32 mouse cellular contexts compared by ENCODE assay signal in genomic region chr1:169947654-169948053, GRCm38 (mm10). TPM values are rescaled to one million over a fixed set of nuclear protein-coding genes. Genes with fewer than 3 reads are reported as not detected.
DNase-seq lines count a peak whose midpoint lies in the region; ATAC-seq and TF ChIP-seq lines count a peak whose summit lies in the region.
"Had no signal": no experiment of that assay in that cellular context is flagged by ENCODE, and none has a peak within 500 bp of the region (broad histone marks: within the 10 kb centered on the region; RNA-seq: fewer than 3 reads in every experiment).

No protein-coding gene starts in this region.

- no peaks in the 10 kb centered on the region for H3K27me3 ChIP-seq in intestine, postnatal 0 days (replicated peaks; ENCODE audit: control insufficient read depth, insufficient read depth, low read length)
- H3K27me3 ChIP-seq in intestine, embryonic 16.5 days (replicated peaks; ENCODE audit: control insufficient read depth, insufficient read depth, low read length): no peaks in the 10 kb centered on the region
- H3K27me3 ChIP-seq in liver, embryonic 14.5 days (ENCODE audit: control insufficient read depth, insufficient read depth, low read length): no peaks in the 10 kb centered on the region
- no peaks in the 10 kb centered on the region for H3K27me3 ChIP-seq in liver, embryonic 11.5 days (replicated peaks; ENCODE audit: control insufficient read depth, insufficient read depth, low read length)
- H3K27me3 ChIP-seq in CH12.LX (replicated peaks): no peaks in the 10 kb centered on the region
- no peaks in the 10 kb centered on the region for H3K27me3 ChIP-seq in midbrain, embryonic 16.5 days (ENCODE audit: control insufficient read depth, insufficient read depth, low read depth, low read length)
- H3K27me3 ChIP-seq: forebrain, embryonic 12.5 days; heart, embryonic 12.5 days; hindbrain, embryonic 12.5 days; liver, embryonic 13.5 days; megakaryocyte, embryonic 14.5 days; Patski had no signal

- ATAC-seq in intestine, postnatal 0 days: no peak
- ATAC-seq in intestine, embryonic 16.5 days: no peak
- no peak for ATAC-seq in liver, embryonic 14.5 days (ENCODE audit: insufficient read depth)
- no peak for ATAC-seq in liver, embryonic 11.5 days (replicated peaks; ENCODE audit: low FRiP score)
- no peak for ATAC-seq in megakaryocyte progenitor cell, adult 5-6 weeks (replicated peaks; ENCODE audit: poor library complexity)
- ATAC-seq in midbrain, embryonic 16.5 days: no peak
- ATAC-seq: inflammation-experienced regulatory T-cells, adult 6 months; Patski had no signal

- H3K9me3 ChIP-seq in intestine, postnatal 0 days (ENCODE audit: control insufficient read depth): no peaks in the 10 kb centered on the region
- no peaks in the 10 kb centered on the region for H3K9me3 ChIP-seq in intestine, embryonic 16.5 days (ENCODE audit: control insufficient read depth, low read length)
- no peaks in the 10 kb centered on the region for H3K9me3 ChIP-seq in liver, embryonic 14.5 days (ENCODE audit: control insufficient read depth, low read length)
- H3K9me3 ChIP-seq in liver, embryonic 11.5 days (ENCODE audit: control insufficient read depth, low read length): no peaks in the 10 kb centered on the region
- H3K9me3 ChIP-seq in CH12.LX (replicated peaks; ENCODE audit: low read length): peaks cover 2% of the 10 kb centered on the region
- 0 out of 2 replicates have a peak, but pooled peaks cover 5% of the 10 kb centered on the region for H3K9me3 ChIP-seq in midbrain, embryonic 16.5 days (replicated peaks; ENCODE audit: control insufficient read depth, low read length, poor library complexity, severe bottlenecking)
- H3K9me3 ChIP-seq: G1E; hindbrain, embryonic 12.5 days; liver, embryonic 13.5 days had no signal

- TF ChIP-seq CTCF in intestine, postnatal 0 days (IDR thresholded peaks at IDR 0.05; ENCODE audit: low read depth): peak; percentile 56
- peak; percentile 14; the same call in 1 of the 2 replicates for TF ChIP-seq CTCF in liver, embryonic 14.5 days (IDR thresholded peaks at IDR 0.05; ENCODE audit: low read depth)
- TF ChIP-seq CTCF in CH12.LX (conservative IDR thresholded peaks at IDR 0.05 in 1 of 2, IDR thresholded peaks at IDR 0.05 in 1 of 2; ENCODE audit: low read depth in 2 of 2, low read length in 2 of 2): peak in 1 of 2 experiments; percentile 58; a peak in 2 of 4 replicates
- TF ChIP-seq CTCF in bone marrow, adult 2 months (IDR thresholded peaks at IDR 0.05; ENCODE audit: control insufficient read depth, insufficient read depth, low read length): 0 out of 2 replicates have a peak, but pooled peaks have one; percentile 9

- H3K4me3 ChIP-seq in intestine, postnatal 0 days (ENCODE audit: low read depth, low read length): no peak overlapping the region
- no peak overlapping the region for H3K4me3 ChIP-seq in intestine, embryonic 16.5 days (ENCODE audit: low read length)
- H3K4me3 ChIP-seq in liver, embryonic 14.5 days (ENCODE audit: insufficient read depth in 1 of 2, low read depth in 2 of 2, low read length in 2 of 2): no peak overlapping the region
- H3K4me3 ChIP-seq in liver, embryonic 11.5 days (ENCODE audit: low read depth, low read length): no peak overlapping the region
- no peak overlapping the region for H3K4me3 ChIP-seq in CH12.LX (replicated peaks in 1 of 3; ENCODE audit: low read depth in 2 of 3, low read length in 2 of 3, poor library complexity in 1 of 3)
- no peak overlapping the region for H3K4me3 ChIP-seq in bone marrow, adult 2 months (replicated peaks; ENCODE audit: control insufficient read depth, low read depth, low read length)
- H3K4me3 ChIP-seq in midbrain, embryonic 16.5 days (ENCODE audit: low read depth, low read length): no peak overlapping the region
- H3K4me3 ChIP-seq: erythroblast, embryonic 14.5 days; forebrain, embryonic 12.5 days; gastrocnemius, adult 2 months; heart, embryonic 12.5 days; hindbrain, embryonic 12.5 days; left cerebral cortex, adult 2 months; liver, embryonic 13.5 days; megakaryocyte, embryonic 14.5 days had no signal

- H3K4me1 ChIP-seq in intestine, postnatal 0 days (replicated peaks; ENCODE audit: control insufficient read depth, insufficient read depth, low read length): no peaks in the 10 kb centered on the region
- H3K4me1 ChIP-seq in intestine, embryonic 16.5 days (ENCODE audit: control insufficient read depth, insufficient read depth, low read length): no peaks in the 10 kb centered on the region
- no peaks in the 10 kb centered on the region for H3K4me1 ChIP-seq in liver, embryonic 14.5 days (replicated peaks; ENCODE audit: control insufficient read depth in 2 of 2, insufficient read depth in 2 of 2, low read length in 1 of 2)
- H3K4me1 ChIP-seq in liver, embryonic 11.5 days (replicated peaks; ENCODE audit: control insufficient read depth, insufficient read depth, low read length): no peaks in the 10 kb centered on the region
- no peaks in the 10 kb centered on the region for H3K4me1 ChIP-seq in CH12.LX (ENCODE audit: control insufficient read depth in 1 of 2, insufficient read depth in 2 of 2)
- H3K4me1 ChIP-seq in bone marrow, adult 2 months (ENCODE audit: control insufficient read depth, insufficient read depth, low read length): no peaks in the 10 kb centered on the region
- no peaks in the 10 kb centered on the region for H3K4me1 ChIP-seq in midbrain, embryonic 16.5 days (ENCODE audit: control insufficient read depth, insufficient read depth, low read length)
- H3K4me1 ChIP-seq: forebrain, embryonic 12.5 days; hindbrain, embryonic 12.5 days; liver, embryonic 13.5 days; megakaryocyte, embryonic 14.5 days had no signal

- dilution Hi-C loops in CH12.LX (cut with MboI; ENCODE audit: extremely low pct_ligation_motif_present, extremely low pct_unique_long_range_greater_than_20kb, low sequenced_read_pairs): no loop called here

- DNase-seq in liver, embryonic 14.5 days (ENCODE audit: low read depth in 3 of 3, low spot score in 3 of 3): no peak
- DNase-seq in liver, embryonic 11.5 days (ENCODE audit: low spot score): no peak
- DNase-seq in CH12.LX (ENCODE audit: extremely low read depth): no peak
- DNase-seq: adrenal gland, postnatal 36 days; cerebellum, adult 11 months; cerebellum, adult 9-11 months; gastrocnemius, adult 2 months; heart, postnatal 10 days; kidney, adult 8-10 months; kidney, postnatal 4 days; liver, embryonic 13.5 days; lung, postnatal 10 days; midbrain, embryonic 14.5 days; right cerebral cortex, postnatal 4 days; thymus, postnatal 25 days had no signal

- no peak overlapping the region for H3K9ac ChIP-seq in intestine, postnatal 0 days (ENCODE audit: low read depth, low read length)
- H3K9ac ChIP-seq in intestine, embryonic 16.5 days (ENCODE audit: low read depth, low read length): no peak overlapping the region
- H3K9ac ChIP-seq in liver, embryonic 14.5 days (replicated peaks): no peak overlapping the region
- H3K9ac ChIP-seq in liver, embryonic 11.5 days (ENCODE audit: low read depth, low read length): no peak overlapping the region
- H3K9ac ChIP-seq in CH12.LX (ENCODE audit: insufficient read depth, low read depth): no peak overlapping the region
- no peak overlapping the region for H3K9ac ChIP-seq in midbrain, embryonic 16.5 days (ENCODE audit: low read depth, low read length)
- H3K9ac ChIP-seq: forebrain, embryonic 12.5 days; heart, embryonic 12.5 days; hindbrain, embryonic 12.5 days; liver, embryonic 13.5 days had no signal

- peak; percentile 43 for TF ChIP-seq RAD21 in CH12.LX (IDR thresholded peaks at IDR 0.05; ENCODE audit: low read depth, low read length)

- 71% methylated on average over 6 of the region's 6 CpGs for WGBS in intestine, postnatal 0 days
- 76% methylated on average over 6 of the region's 6 CpGs for WGBS in intestine, embryonic 16.5 days
- WGBS in liver, embryonic 14.5 days (ENCODE audit: insufficient replicate concordance): 47% methylated on average over 6 of the region's 6 CpGs
- WGBS in liver, embryonic 11.5 days: 72% methylated on average over 6 of the region's 6 CpGs
- WGBS in bone marrow, adult 2 months: 63% methylated on average over 6 of the region's 6 CpGs
- WGBS in midbrain, embryonic 16.5 days: 81% methylated on average over 6 of the region's 6 CpGs

- no peaks in the 10 kb centered on the region for H3K79me2 ChIP-seq in CH12.LX (replicated peaks; ENCODE audit: control insufficient read depth, extremely low read depth, insufficient read depth, poor library complexity, severe bottlenecking)

- no peak overlapping the region for H3K27ac ChIP-seq in intestine, postnatal 0 days (ENCODE audit: low read depth, low read length)
- H3K27ac ChIP-seq in intestine, embryonic 16.5 days (ENCODE audit: low read length): no peak overlapping the region
- H3K27ac ChIP-seq in liver, embryonic 14.5 days: no peak overlapping the region
- H3K27ac ChIP-seq in liver, embryonic 11.5 days (ENCODE audit: low read depth, low read length): no peak overlapping the region
- H3K27ac ChIP-seq in CH12.LX (ENCODE audit: insufficient read depth, low read depth): no peak overlapping the region
- H3K27ac ChIP-seq in bone marrow, adult 2 months (ENCODE audit: control insufficient read depth, insufficient read depth, low read depth, low read length, poor library complexity): no peak overlapping the region
- H3K27ac ChIP-seq in midbrain, embryonic 16.5 days (ENCODE audit: low read length): no peak overlapping the region
- H3K27ac ChIP-seq: forebrain, embryonic 12.5 days; gastrocnemius, adult 2 months; hindbrain, embryonic 12.5 days; left cerebral cortex, adult 2 months; liver, embryonic 13.5 days had no signal

- TF ChIP-seq POLR2A in CH12.LX (IDR thresholded peaks at IDR 0.05; ENCODE audit: low read depth, low read length): no peak
- no peak for TF ChIP-seq POLR2A in bone marrow, adult 2 months (IDR thresholded peaks at IDR 0.05; ENCODE audit: borderline replicate concordance, control insufficient read depth, low read depth, low read length)

- H3K4me2 ChIP-seq in intestine, postnatal 0 days (replicated peaks; ENCODE audit: low read depth): no peak overlapping the region
- H3K4me2 ChIP-seq in intestine, embryonic 16.5 days (ENCODE audit: low read depth, low read length): no peak overlapping the region
- no peak overlapping the region for H3K4me2 ChIP-seq in liver, embryonic 14.5 days (ENCODE audit: low read depth)
- no peak overlapping the region for H3K4me2 ChIP-seq in liver, embryonic 11.5 days
- H3K4me2 ChIP-seq in CH12.LX (ENCODE audit: insufficient read depth, low read depth, poor library complexity, severe bottlenecking): no peak overlapping the region
- no peak overlapping the region for H3K4me2 ChIP-seq in midbrain, embryonic 16.5 days (ENCODE audit: low read length)
- H3K4me2 ChIP-seq: forebrain, embryonic 12.5 days; heart, embryonic 12.5 days; hindbrain, embryonic 12.5 days; liver, embryonic 13.5 days had no signal

- in situ Hi-C loops in CH12.LX (cut with MboI; ENCODE audit: low pct_ligation_motif_present, low pct_unique_long_range_greater_than_20kb, low sequenced_read_pairs): loop anchor here (10.0 kb wide), 1 partner anchor 187 kb away; no protein-coding TSS in a partner anchor

- no peak for TF ChIP-seq EP300 in liver, embryonic 14.5 days (IDR thresholded peaks at IDR 0.05; ENCODE audit: low read depth)
- TF ChIP-seq EP300 in CH12.LX (IDR thresholded peaks at IDR 0.05; ENCODE audit: low read length): no peak

- H3K36me3 ChIP-seq in intestine, postnatal 0 days (ENCODE audit: control insufficient read depth, insufficient read depth): peaks cover 14% of the 10 kb centered on the region
- H3K36me3 ChIP-seq in intestine, embryonic 16.5 days (ENCODE audit: control insufficient read depth, insufficient read depth, low read length): 0 out of 2 replicates have a peak, but pooled peaks cover 4% of the 10 kb centered on the region
- no peaks in the 10 kb centered on the region for H3K36me3 ChIP-seq in liver, embryonic 14.5 days (replicated peaks; ENCODE audit: control insufficient read depth, insufficient read depth, low read depth)
- H3K36me3 ChIP-seq in liver, embryonic 11.5 days (ENCODE audit: control insufficient read depth, insufficient read depth, low read length): 0 out of 2 replicates have a peak, but pooled peaks cover 3% of the 10 kb centered on the region
- H3K36me3 ChIP-seq in CH12.LX (replicated peaks in 1 of 2; ENCODE audit: control insufficient read depth in 1 of 2, insufficient read depth in 1 of 2, low read length in 1 of 2): peaks cover 2 to 21% of the 10 kb centered on the region in 2 experiments
- H3K36me3 ChIP-seq in midbrain, embryonic 16.5 days (ENCODE audit: control insufficient read depth, insufficient read depth, low read length): peaks cover 3% of the 10 kb centered on the region; the same call in 1 of the 2 replicates

RNA-seq across cellular contexts. Expression of gene Ccdc190, which starts 19.2 kb away (rescaled TPM):
- polyA plus RNA-seq in intestine, postnatal 0 days (2015; fragmentation: Nextera tagmentation; extraction: Ambion mirVana): not detected in 2 replicates
- polyA plus RNA-seq in intestine, embryonic 16.5 days (2015; fragmentation: Nextera tagmentation; extraction: Ambion mirVana): 0.07 TPM in 1 of 2 replicates, not detected in the other
- polyA plus RNA-seq in liver, embryonic 14.5 days (2012; rRNA removed): not detected in 2 replicates
- not detected in 2 replicates for polyA plus RNA-seq in liver, embryonic 14.5 days (2014; fragmentation: Nextera tagmentation; extraction: Ambion mirVana)
- not detected in 2 replicates for polyA plus RNA-seq in liver, embryonic 11.5 days (2014; fragmentation: Nextera tagmentation; extraction: Ambion mirVana)
- total RNA-seq in CH12.LX (2012; rRNA removed) (not detected in 2 replicates), CH12.LX (2014; rRNA removed) (not detected in 2 replicates)
- polyA plus RNA-seq in CH12.LX (2012; ENCODE audit: insufficient read length, low read depth): not detected in 2 replicates
- polyA plus RNA-seq in bone marrow, adult 2 months (2011; ENCODE audit: insufficient read depth, insufficient read length, low replicate concordance, missing spikeins): not detected in 2 replicates
- not detected in 2 replicates for total RNA-seq in megakaryocyte progenitor cell, adult 5-6 weeks (2015)
- not detected in 2 replicates for total RNA-seq in megakaryocyte progenitor cell, adult 5-6 weeks (2017)
- 3.7 and 5.7 TPM in 2 replicates for polyA plus RNA-seq in midbrain, embryonic 16.5 days (2015; fragmentation: Nextera tagmentation; extraction: Ambion mirVana)
- total RNA-seq: common myeloid progenitor, adult 5-6 weeks; G1E; gastrocnemius, adult 2 months; gastrocnemius, postnatal 4 days had no signal
- polyA plus RNA-seq: erythroblast, embryonic 14.5 days; G1E; heart, embryonic 12.5 days; inflammation-experienced regulatory T-cells, adult 6 months; liver, embryonic 13.5 days; stomach, embryonic 14.5 days had no signal

RNA-seq across cellular contexts. Expression of gene Hsd17b7, which starts 21.4 kb away (rescaled TPM):
- polyA plus RNA-seq in intestine, postnatal 0 days (2015; fragmentation: Nextera tagmentation; extraction: Ambion mirVana): 18.5 and 22.4 TPM in 2 replicates
- polyA plus RNA-seq in intestine, embryonic 16.5 days (2015; fragmentation: Nextera tagmentation; extraction: Ambion mirVana): 21.1 and 23.8 TPM in 2 replicates
- polyA plus RNA-seq in liver, embryonic 14.5 days (2012; rRNA removed): 5.5 and 5.6 TPM in 2 replicates
- polyA plus RNA-seq in liver, embryonic 14.5 days (2014; fragmentation: Nextera tagmentation; extraction: Ambion mirVana): 10.1 and 11.0 TPM in 2 replicates
- 12.1 and 14.7 TPM in 2 replicates for polyA plus RNA-seq in liver, embryonic 11.5 days (2014; fragmentation: Nextera tagmentation; extraction: Ambion mirVana)
- total RNA-seq in CH12.LX (2012; rRNA removed): 7.5 and 9.4 TPM in 2 replicates
- total RNA-seq in CH12.LX (2014; rRNA removed): 21.4 and 29.7 TPM in 2 replicates
- polyA plus RNA-seq in CH12.LX (2012; ENCODE audit: insufficient read length, low read depth): 12.3 and 13.9 TPM in 2 replicates
- polyA plus RNA-seq in bone marrow, adult 2 months (2011; ENCODE audit: insufficient read depth, insufficient read length, low replicate concordance, missing spikeins): 1.0 and 1.1 TPM in 2 replicates
- total RNA-seq in megakaryocyte progenitor cell, adult 5-6 weeks (2015): 2.6 and 4.7 TPM in 2 replicates
- total RNA-seq in megakaryocyte progenitor cell, adult 5-6 weeks (2017): 3.0 and 3.1 TPM in 2 replicates
- polyA plus RNA-seq in midbrain, embryonic 16.5 days (2015; fragmentation: Nextera tagmentation; extraction: Ambion mirVana): 24.7 and 26.6 TPM in 2 replicates
